Mouse (Mus musculus): ENCODE measurements around the gene Rdm1.

The Rdm1 gene

DNA sequence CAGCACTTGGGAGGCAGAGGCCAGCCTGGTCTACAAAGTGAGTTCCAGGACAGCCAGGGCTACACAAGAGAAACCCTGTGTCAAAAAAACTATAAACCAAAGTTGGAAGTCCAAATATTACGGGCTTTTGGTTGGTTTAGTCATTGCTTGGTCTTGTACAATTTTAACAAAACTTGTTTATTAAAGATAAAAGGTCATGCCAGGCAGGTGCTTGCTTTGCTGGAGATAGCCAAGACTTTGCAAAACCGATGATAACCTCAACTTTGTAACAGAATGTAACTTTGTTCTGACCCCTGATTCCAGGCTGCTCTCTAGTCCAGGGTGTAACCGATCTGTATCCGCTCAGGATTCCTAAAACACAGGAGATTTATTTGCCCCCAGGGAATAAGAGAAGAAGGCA lies 29.4 kb downstream of the Rdm1 start:
- DNase-seq (ENCODE audit: low read depth in 1 of 2, low spot score in 2 of 2), result no peak

DNA sequence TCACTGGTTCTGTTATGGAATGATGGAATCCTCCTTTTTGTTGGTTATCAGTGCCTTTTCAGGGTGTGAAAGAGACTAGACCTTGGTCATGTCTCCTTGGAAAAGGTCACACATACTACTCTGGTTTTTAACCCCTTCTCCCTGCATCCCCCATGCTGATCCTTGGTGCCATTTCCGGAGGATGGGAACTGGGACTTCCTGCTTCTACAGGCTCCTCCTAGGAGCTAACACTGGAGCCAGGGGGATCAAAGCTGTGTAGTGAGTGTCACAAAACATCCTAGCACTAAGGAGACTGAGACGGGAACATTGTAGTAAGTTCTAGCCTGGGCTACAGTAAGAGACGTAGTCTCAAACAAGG lies 30.5 kb downstream of the Rdm1 start:
- no peak for DNase-seq (ENCODE audit: low read depth in 1 of 2, low spot score in 2 of 2)

DNA sequence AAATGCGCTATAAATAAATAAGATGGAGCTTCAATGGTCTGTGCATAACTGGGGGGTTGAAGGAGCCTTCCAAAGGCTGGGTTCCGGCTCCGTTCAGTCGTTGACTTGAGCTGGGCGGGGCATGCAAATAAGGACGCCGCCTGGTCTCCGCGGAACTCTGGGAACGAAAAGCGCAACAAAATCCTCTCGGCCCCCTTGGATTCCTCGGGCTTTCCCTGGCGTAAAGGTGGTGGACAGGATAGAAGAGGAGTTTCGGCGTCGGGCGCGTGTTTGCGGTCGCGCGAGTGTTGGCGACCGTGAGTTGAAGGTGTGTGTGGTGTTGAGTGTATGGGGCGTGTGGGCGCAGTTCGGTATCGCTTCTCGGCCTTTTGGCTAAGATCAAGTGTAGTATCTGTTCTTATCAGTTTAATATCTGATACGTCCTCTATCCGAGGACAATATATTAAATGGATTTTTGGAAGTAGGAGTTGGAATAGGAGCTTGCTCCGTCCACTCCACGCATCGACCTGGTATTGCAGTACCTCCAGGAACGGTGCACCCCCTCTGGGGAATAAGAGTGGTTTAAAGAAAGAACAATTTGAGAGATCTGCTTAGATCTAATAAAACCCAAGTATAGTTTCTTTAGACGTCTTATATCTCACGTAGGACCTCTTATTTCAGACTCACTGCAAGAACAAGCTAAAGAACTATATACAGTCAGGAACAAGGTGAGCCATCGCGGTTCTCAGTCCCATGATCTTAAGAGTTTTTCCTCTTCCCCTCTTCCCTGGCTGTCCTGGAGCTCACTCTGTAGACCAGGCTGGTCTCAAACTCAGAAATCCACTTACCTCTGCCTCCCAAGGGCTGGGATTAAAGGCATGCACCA lies 31.1 kb downstream of the Rdm1 start:
- peak; percentile 46 to 77 for DNase-seq (ENCODE audit: low read depth in 1 of 2, low spot score in 2 of 2)

DNA sequence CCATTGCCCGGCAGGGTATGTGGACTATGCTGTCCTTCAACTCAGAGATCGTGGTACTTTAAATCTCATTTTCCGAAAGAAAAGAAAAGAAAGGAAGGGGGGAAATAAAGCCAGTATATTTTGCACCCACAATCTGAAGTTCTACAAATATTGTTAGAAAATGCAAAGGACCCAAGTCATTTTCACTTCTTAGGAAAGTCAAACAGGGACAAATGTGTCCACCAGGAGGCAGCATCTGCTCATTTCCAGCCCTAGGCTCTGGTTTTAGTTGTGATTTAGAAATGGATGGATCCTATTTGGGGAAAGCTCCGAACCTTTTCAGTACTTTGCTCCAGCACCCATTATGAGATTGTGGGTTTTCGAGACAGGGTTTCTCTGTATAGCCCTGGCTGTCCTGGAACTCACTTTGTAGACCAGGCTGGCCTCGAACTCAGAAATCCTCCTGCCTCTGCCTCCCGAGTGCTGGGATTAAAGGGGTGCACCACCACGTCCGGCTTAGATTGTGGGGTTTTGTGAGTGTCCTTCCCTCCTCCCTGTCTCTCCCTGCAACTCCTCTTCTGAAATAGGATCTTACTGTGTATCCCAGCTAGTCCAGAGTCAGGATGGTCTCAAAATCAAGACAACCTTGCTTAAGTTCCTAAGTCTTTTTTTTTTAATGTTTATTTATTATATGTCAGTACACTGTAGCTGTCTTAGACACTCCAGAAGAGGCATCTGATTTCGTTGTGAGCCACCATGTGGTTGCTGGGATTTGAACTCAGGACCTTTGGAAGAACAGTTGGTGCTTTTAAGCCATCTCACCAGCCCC lies 32.0 kb downstream of the Rdm1 start:
- DNase-seq (ENCODE audit: low read depth in 1 of 2, low spot score in 2 of 2), result peak in 1 of 2 experiments; percentile 45

DNA sequence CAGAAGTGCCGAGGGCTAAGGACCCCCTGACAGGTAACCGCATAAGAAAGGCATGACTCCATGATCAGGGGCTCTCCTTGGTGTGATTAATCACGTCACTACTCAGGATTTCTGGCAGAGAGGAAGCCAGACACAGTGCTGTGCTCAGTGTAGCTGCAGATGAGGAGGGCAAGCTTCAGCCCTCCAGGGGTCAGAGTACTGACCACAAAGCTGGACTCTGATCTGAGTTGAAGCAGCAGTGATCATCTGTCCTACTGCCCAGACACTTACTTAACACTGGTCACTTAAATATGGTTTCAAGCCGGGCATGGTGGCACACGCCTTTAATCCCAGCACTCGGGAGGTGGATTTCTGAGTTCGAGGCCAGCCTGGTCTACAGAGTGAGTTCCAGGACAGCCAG lies 34.2 kb downstream of the Rdm1 start:
- DNase-seq (ENCODE audit: low read depth in 1 of 2, low spot score in 2 of 2), result no peak

DNA sequence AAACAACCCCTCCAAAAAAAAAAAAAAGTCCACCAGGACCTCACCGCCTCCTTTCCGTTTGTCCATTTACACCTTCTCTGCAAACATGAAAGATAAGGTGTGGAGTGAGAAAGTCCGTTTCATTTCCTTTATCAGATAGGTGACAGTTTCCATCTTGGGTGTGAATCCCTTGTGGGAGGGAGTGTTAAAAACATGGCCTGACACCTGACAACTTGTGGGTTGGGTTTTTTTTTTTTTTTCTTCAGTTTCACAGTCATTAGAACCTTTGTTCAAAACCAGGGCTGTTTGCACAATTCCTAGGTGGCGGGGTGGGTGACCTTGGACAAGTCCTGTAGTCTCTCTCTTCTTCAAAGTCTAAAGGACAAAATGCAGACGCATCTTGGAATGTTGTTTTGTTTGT lies 34.8 kb downstream of the Rdm1 start:
- no peak for DNase-seq (ENCODE audit: low read depth in 1 of 2, low spot score in 2 of 2)

DNA sequence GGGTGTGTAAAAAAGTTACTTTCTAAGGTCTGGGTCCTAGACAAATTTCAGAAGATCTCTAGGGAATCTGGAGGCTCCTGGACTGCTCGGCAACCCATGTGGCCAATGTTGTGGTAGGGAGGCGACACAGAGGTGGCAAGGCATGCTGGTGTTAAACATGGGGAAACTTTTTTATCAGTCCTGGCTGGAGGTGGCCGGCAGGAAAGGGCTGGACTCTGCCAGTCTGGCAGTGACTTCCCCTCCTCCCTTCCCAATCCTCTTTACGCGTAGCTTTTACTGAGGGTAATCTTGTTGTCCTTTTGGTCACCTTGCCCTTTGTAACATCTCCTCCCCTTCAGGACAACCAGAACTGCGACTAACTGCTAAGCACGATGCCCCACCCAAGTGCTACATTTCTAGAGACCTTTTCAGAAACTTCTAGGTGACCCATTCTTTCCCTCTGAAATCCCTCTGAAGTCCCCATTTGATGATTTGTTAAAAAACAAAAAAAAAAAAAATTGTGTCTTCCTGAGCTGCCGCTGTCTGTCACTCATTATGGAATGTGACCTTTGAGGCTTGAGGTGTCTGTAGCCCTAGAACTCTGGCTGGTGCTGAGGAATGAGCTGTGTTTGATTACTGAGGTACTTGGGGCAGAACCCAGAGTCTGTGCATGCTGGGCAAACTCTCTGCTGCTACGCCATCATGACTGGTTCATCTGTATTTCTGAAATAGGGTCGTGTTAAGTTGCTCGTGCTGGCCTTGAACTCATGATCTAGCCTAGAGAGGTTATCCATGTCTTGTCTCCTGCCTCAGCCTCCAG lies 36.4 kb downstream of the Rdm1 start:
- DNase-seq (ENCODE audit: low read depth in 1 of 2, low spot score in 2 of 2), result no peak

DNA sequence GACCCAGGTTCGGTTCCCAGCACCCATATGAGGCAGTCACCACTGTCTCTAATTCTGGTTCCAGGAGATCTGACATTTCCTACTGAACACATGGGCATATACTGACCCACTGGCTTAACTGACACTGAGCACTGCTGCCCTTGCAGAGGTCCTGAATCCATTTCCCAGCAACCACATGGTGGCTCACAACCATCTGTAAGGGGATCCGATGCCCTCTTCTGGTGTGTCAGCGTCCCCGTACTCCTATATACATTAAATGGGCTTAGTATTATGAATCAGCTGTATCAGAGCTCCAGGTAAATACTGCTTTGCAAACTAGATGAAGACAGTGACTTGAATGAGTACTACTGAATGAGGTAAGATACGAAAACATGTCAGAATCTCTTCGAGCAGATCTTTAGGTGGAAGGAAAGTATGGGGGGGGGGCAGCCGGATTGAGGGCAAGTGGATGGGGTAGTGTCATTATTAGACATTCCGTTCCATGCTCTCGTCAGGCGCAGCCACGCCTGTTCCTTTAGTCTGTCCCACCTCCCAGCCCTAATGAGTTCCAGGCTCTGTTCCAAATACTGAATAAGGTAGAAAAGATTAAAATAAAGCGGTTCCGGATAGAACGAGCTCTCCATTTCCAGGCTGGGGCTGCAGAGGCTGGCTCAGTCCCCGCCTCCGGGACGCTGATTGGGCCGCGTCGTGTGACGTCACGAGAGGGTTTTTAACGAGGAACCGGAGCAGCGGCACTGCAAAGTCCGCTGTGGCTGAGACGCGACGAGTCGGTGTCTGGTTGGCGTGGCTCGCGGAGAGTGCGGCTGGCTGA lies 38.0 kb downstream of the Rdm1 start, which contains the start of gene Arl4d:
Arl4d (plus strand) TSS at position 717 of the 811 bp plus-strand sequence.
- DNase-seq (ENCODE audit: low read depth in 1 of 2, low spot score in 2 of 2), result peak; percentile 70 to 87

DNA sequence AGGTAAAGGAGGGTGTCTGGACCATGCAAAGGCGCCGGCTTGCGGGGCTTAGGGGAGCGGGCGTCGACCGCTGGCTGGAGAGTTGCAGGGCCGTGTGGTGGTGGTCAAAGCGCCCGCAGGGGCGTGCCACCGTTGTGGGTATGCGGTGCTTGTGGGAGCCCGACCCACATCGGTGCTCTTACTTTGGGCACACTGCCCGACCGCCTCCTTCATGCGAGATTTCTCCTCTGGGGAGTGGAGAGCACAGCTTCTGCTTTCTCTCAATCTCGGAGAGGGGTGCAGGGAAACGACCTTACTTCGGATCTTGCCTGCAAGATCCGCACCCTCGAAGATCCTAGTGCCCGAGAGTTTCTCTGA lies 38.6 kb downstream of the Rdm1 start:
- DNase-seq (ENCODE audit: low read depth in 1 of 2, low spot score in 2 of 2), result no peak

DNA sequence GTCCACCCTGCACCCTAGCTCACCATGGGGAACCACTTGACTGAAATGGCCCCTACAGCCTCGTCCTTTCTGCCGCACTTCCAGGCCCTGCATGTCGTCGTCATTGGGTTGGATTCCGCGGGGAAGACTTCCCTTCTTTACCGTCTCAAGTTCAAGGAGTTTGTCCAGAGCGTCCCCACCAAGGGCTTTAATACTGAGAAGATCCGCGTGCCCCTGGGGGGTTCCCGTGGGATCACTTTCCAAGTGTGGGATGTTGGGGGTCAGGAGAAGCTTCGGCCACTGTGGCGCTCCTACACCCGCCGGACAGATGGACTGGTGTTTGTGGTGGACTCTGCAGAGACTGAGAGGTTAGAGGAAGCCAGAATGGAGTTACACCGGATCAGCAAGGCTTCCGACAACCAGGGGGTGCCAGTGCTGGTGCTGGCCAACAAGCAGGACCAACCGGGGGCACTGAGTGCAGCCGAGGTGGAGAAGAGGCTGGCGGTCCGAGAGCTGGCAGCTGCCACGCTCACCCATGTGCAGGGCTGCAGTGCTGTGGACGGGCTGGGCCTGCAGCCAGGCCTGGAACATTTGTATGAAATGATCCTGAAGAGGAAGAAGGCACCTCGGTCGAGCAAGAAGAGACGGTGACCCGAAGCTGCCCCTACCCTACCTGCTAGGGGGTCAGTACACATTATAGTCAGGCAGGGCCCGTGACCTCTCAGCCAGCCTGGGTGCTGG lies 39.8 kb downstream of the Rdm1 start:
- no peak for DNase-seq (ENCODE audit: low read depth in 1 of 2, low spot score in 2 of 2)

DNA sequence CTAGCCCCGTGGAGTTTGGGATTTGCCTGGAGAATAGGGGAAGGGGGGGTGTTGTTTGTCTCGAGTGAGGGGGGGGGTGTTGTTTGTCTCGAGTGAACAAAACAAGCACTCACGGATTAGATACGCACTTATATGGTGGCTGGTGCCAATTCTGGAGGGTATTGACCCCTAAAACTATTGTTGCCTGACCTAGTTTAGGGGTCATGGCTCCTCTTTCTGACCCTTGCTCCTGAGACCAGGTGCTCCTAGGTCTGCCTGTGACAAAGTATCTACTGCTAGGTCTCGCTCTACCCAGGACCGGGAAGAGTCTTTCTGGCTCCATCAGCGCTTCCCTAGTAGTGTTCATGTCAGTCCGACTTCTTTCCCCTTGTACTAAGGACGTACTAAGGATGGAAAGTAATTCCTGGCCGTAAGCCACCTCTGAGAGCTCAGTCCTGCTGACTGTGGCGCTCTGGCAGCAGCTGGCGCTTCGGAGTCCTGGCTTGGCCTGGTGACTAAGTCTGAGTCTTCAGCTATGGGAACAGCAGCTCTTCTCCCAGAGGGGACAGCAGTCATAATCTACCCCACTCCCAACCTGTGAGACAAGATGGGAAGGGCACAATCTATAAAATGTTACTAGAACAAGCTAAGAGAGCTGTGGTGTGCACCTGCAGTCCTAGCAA lies 41.0 kb downstream of the Rdm1 start:
- no peak for DNase-seq (ENCODE audit: low read depth in 1 of 2, low spot score in 2 of 2)

DNA sequence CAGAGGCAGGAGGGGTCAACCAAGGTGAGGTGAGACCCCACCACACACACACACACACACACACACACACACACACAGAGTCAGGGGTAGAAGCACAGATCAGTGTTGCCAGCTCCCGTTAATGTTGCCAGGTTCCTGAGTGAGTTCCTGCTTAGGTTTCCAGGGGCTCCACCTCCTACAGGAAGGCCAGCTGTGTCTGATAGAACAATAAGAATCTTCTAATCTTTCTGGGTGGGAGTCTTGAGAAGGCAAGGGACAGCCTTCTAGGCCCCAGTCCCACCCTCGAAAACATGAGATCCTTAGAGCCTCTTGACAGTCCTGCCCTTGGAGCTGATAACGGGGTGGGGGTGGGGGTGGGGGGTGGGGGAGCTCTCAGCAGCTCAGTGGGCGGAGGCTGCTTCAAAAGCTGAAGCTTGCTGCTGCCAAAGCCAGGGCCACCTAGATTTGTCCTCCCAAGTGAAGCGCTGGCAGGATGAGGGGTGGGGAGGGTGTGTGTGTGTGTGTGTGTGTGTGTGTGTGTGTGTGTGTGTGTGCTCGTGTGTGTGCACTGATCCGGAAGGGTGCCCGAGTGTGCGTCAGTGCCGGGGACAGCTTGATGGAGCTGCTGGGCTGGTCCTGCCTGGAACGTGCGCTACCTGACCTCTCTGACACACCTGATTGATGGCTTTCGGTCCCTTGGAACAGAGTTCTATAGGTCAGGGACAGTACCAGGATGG lies 41.7 kb downstream of the Rdm1 start:
- no peak for DNase-seq (ENCODE audit: low read depth in 1 of 2, low spot score in 2 of 2)

DNA sequence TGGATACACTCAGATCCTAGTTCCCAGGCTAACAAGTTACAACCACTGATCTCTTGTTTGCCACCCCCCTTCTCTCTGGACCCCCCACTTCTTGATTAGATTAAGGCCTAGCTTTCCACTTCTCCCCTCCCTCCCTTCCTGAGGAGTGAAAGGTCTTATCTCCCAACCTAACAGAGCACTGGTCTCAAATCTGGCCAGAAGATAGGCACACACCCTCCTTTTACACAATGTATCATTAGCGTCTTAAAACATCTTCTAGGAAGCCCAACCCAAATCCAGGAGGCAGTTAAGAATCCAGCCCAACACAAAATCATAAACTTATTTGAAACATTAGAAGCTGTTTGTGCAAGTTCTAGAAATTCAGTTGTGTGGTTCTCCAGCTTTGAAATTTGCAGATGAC lies 43.3 kb downstream of the Rdm1 start:
- no peak for DNase-seq (ENCODE audit: low read depth in 1 of 2, low spot score in 2 of 2)

DNA sequence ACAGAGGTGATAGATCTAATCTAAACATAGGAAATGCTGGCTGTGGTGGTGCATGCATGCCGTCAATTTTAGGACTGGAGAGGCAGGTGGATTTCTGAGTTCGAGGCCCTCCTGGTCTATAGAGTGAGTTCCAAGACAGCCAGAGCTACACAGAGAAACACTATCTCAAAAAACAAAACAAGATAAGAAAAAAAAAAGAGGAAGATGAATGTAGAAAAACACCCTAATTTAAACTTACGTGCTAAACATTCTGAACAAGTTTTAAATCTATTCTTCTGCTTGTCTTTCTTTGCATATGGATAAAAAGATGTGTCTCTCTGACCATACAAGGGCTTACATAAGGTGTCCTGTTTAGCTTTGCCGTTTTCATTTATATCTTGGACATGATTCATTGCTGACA lies 44.3 kb downstream of the Rdm1 start:
- no peak for DNase-seq (ENCODE audit: low read depth in 1 of 2, low spot score in 2 of 2)

DNA sequence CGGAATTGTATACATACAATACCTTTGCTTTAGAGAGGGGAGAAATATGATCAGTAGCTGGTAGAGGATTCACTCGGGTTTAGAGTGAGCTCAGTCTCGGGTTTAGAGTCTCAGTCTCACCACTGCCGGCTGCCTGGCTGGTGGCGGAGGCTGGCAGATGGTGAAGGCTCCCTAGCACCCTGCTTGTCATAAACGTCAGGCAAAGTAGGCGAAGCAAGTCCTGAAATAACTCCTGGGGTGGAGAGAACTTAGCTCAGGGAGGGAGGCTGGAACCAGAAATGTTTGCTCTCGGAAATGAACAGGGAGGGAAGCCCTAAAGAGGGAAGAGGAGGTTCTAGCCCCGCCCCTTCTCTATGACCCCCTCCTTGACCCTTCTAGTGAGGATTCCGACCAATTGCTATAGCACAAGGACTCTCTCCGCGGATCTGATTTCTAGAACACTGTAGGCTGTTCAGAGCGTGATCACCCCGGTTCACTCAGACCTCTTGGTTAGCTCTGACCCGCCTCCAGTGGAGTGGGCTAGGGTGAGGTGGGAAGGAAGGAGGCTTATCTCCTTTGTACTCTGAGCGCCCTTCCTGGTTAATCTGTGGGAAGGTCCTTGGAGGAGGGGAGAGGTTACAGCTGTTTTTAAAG lies 46.1 kb downstream of the Rdm1 start:
- DNase-seq (ENCODE audit: low read depth in 1 of 2, low spot score in 2 of 2), result no peak

DNA sequence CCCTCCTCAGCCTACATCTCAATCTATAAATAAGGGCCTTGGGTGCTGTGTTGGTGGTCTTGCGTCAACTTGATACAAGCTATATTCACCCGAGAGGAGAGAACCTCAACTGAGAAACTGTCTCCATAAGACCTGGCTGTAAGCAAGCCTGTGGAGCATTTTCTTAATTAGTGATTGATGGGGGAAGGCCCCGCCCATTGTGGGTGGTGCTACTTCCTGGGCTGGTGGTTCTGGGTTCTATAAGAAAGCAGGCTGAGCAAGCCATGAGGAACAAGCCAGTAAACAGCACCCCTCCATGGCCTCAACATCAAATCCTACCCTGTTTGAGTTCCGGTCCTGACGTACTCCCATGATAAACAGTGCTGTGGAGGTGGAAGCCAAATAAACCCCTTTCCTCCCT lies 47.1 kb downstream of the Rdm1 start:
- no peak for DNase-seq (ENCODE audit: low read depth in 1 of 2, low spot score in 2 of 2)

DNA sequence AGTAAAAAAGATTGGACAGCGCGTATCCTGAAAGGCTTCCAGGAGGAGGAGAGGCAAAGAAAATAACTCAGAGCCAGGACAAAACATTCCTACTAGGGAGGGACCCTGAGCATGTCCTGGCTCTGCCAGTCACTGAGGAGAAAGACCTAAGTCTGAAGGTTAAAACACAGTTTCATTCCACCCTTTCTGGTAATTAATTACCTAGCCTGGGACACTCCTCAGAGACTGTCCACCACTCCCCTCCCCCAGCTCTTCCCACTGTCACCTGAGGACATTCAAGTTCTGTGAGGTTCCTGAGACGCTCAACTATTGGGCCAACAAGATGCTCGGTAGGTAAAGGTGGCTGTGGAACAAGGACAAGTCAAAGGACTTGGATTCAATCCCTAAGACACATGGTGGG lies 48.4 kb downstream of the Rdm1 start:
- DNase-seq (ENCODE audit: low read depth in 1 of 2, low spot score in 2 of 2), result no peak

DNA sequence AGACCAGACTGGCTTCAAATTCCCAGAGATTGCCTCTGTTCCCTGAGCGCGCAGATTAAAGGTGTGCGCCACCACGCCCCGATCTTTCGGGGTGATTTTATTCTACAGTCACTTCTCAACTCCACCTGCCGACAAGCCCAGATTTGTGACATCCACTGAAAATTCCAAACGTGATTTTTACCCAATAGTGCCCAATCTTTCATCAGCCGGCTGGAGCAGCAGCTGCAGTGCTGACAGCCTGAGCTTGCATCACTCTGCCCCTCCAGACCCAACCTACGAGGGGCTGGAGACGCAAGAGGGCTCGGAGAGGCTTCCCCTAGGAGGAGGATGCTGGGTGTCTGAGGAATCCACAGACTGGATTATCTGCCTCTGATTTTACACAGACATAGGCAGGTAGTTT lies 50.7 kb downstream of the Rdm1 start:
- DNase-seq (ENCODE audit: low read depth in 1 of 2, low spot score in 2 of 2), result no peak

DNA sequence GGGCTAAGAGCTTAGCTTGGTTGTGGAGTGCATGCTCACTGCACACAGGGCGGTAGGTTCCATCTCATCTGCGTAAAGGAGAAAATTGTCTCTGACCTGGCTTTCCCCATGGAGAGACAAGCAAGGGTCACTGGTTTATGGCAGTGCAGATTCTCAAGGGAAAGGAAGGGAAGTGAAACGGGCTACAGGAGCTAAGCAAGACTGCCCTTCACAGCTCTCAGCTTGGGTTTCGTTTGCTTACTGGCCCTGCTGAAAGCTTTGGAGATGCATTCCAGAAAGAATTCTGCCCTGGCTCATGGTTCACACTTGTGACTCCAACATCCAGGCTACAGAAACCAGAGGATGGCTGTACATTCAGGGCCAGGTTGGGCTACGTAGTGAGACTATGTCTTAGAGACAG lies 51.8 kb downstream of the Rdm1 start:
- no peak for DNase-seq (ENCODE audit: low read depth in 1 of 2, low spot score in 2 of 2)
